Mouse (Mus musculus): ENCODE data around the gene Olfr1250. TPM values are rescaled to one million over a fixed set of nuclear protein-coding genes. Genes with fewer than 3 reads are reported as not detected.
"Not testable (repeated sequence)": the region's sequence is repeated elsewhere in the genome, so short reads cannot be mapped to it uniquely, and the experiment has no call there.

The Olfr1250 gene
- not detected for total RNA-seq (2021)

GRCm38 (mm10) chr2:89661367-89661766 is at the start of gene Olfr1250:
Olfr1250 (minus strand) TSS chr2:89661467.
- intact Hi-C loops (cut with DNase I) = no loop called here

GRCm38 (mm10) chr2:89691980-89692379 is 30.7 kb upstream of the Olfr1250 start:
- intact Hi-C loops (cut with DNase I) = no loop called here

More at GRCm38 (mm10) chr2:89661367-89661766, at the start of gene Olfr1250:
- DNase-seq = no peak

GRCm38 (mm10) chr2:89671836-89672235 is 10.6 kb upstream of the Olfr1250 start, which contains the start of gene Olfr1251:
Olfr1251 (minus strand) TSS chr2:89671936.
- intact Hi-C loops (cut with DNase I) = no loop called here
- no peak for DNase-seq

More at GRCm38 (mm10) chr2:89691980-89692379, 30.7 kb upstream of the Olfr1250 start:
- no peak for DNase-seq

- DNase-seq = no peak
- intact Hi-C loops (cut with DNase I) = no loop called here
These were observed 26.4 kb downstream of the Olfr1250 start, which contains the start of gene Olfr1249 for GRCm38 (mm10) chr2:89634883-89635282. Olfr1249 (minus strand) TSS chr2:89634983.

GRCm38 (mm10) chr2:89618145-89618544 is 43.1 kb downstream of the Olfr1250 start, which contains the start of gene Olfr1248:
Olfr1248 (minus strand) TSS chr2:89618245.
- DNase-seq; intact Hi-C loops (cut with DNase I): not testable (repeated sequence)

GRCm38 (mm10) chr2:89614030-89614429 is 47.2 kb downstream of the Olfr1250 start, which contains the start of gene Olfr1247:
Olfr1247 (minus strand) TSS chr2:89614130.
- no peak for DNase-seq
- intact Hi-C loops (cut with DNase I) = no loop called here

Other genes with a start within 250 kb of the Olfr1250 start
- gene Olfr1239, start 241.1 kb downstream of the Olfr1250 start, total RNA-seq (2021) = not detected
- gene Olfr1240, start 218.5 kb downstream of the Olfr1250 start, total RNA-seq (2021) = not detected
- not detected for gene Olfr1241, start 174.3 kb downstream of the Olfr1250 start, total RNA-seq (2021)
- not detected for gene Olfr1242, start 163.1 kb downstream of the Olfr1250 start, total RNA-seq (2021)
- gene Olfr1243, start 130.0 kb downstream of the Olfr1250 start, total RNA-seq (2021) = not detected
- gene Olfr1245, start 83.0 kb downstream of the Olfr1250 start, total RNA-seq (2021) = not detected
- not detected for gene Olfr1246, start 68.3 kb downstream of the Olfr1250 start, total RNA-seq (2021)
- gene Olfr1247, start 47.3 kb downstream of the Olfr1250 start, total RNA-seq (2021) = under 1 TPM in 1 of 2 experiments, not detected in 1; 0.03 TPM
- gene Olfr1248, start 43.2 kb downstream of the Olfr1250 start, total RNA-seq (2021) = not detected
- not detected for gene Olfr1249, start 26.5 kb downstream of the Olfr1250 start, total RNA-seq (2021)
- gene Olfr1251, start 10.5 kb upstream of the Olfr1250 start, total RNA-seq (2021) = not detected
- not detected for gene Olfr1252, start 63.5 kb upstream of the Olfr1250 start, total RNA-seq (2021)
- not detected for gene Olfr1253, start 95.6 kb upstream of the Olfr1250 start, total RNA-seq (2021)
- gene Olfr1254, start 132.2 kb upstream of the Olfr1250 start, total RNA-seq (2021) = not detected
- gene Olfr1255, start 150.6 kb upstream of the Olfr1250 start, total RNA-seq (2021) = not detected
- not detected for gene Olfr1256, start 180.1 kb upstream of the Olfr1250 start, total RNA-seq (2021)
- not detected for gene Olfr48, start 186.7 kb upstream of the Olfr1250 start, total RNA-seq (2021)
- gene Olfr1257, start 217.0 kb upstream of the Olfr1250 start, total RNA-seq (2021) = not detected